Comparison of ENCODE assay signal across 9 mouse cellular contexts in the genomic region with DNA sequence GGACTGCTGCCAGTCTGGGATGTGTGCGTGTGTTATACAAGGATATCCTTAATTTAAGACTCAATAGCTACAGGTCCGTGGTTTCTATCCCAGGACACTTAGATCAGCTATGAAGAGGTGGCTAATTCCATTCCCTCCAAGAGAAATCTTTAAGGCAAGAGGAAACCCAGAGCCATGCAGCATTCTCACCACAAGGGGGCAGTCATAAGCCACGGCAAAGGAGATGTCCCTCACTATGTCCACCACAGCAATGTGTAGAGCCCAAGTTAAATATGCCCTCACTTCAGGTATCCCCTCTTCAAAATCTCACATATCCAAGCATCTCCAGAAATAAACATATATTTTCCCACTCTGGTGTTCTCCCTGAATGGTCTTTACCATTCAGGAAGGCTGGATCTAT. TPM values are rescaled to one million over a fixed set of nuclear protein-coding genes. Genes with fewer than 3 reads are reported as not detected.
A peak's percentile ranks its signal among the peaks of the same experiment; 100 is the strongest.
DNase-seq lines count a peak whose midpoint lies in the region; ATAC-seq and TF ChIP-seq lines count a peak whose summit lies in the region.
"Had no signal": no experiment of that assay in that cellular context is flagged by ENCODE, and none has a peak within 500 bp of the region (broad histone marks: within the 10 kb centered on the region; RNA-seq: fewer than 3 reads in every experiment).

No protein-coding gene starts in this region.

- H3K4me1 ChIP-seq in liver, embryonic 13.5 days (replicated peaks): no peaks in the 10 kb centered on the region
- H3K4me1 ChIP-seq in neural tube, embryonic 11.5 days (ENCODE audit: control insufficient read depth, insufficient read depth, low read length): 0 out of 2 replicates have a peak, but pooled peaks cover 3% of the 10 kb centered on the region

- WGBS in liver, embryonic 13.5 days (ENCODE audit: insufficient replicate concordance): 13% methylated on average over 3 of the region's 3 CpGs
- 23% methylated on average over 3 of the region's 3 CpGs for WGBS in neural tube, embryonic 11.5 days

- H3K9me3 ChIP-seq in liver, embryonic 13.5 days (replicated peaks): no peaks in the 10 kb centered on the region
- no peaks in the 10 kb centered on the region for H3K9me3 ChIP-seq in neural tube, embryonic 11.5 days (ENCODE audit: control insufficient read depth, low read length)
- H3K9me3 ChIP-seq: heart, embryonic 13.5 days had no signal

- H3K36me3 ChIP-seq in liver, embryonic 13.5 days: peaks cover 12% of the 10 kb centered on the region
- no peaks in the 10 kb centered on the region for H3K36me3 ChIP-seq in neural tube, embryonic 11.5 days (ENCODE audit: control insufficient read depth, insufficient read depth, low read length)

- peak; percentile 99; the same call in 1 of the 2 replicates for TF ChIP-seq CTCF in gastrocnemius, adult 2 months (IDR thresholded peaks at IDR 0.05)

- ATAC-seq in liver, embryonic 13.5 days (ENCODE audit: low read depth): no peak
- ATAC-seq in neural tube, embryonic 11.5 days (ENCODE audit: insufficient read depth, low FRiP score, low TSS enrichment): peak; percentile 49; the same call in 1 of the 2 replicates

- peak; percentile 71 for DNase-seq in A20 (ENCODE audit: low read depth, low spot score)
- peak; percentile 69 for DNase-seq in Muller cell, postnatal 12 days (ENCODE audit: inconsistent ontology term)
- peak; percentile 91 to 94 for DNase-seq in cerebellum, postnatal 10 days
- peak; percentile 81 for DNase-seq in gastrocnemius, adult 2 months
- DNase-seq in kidney, postnatal 10 days: peak; percentile 89
- peak; percentile 36 for DNase-seq in liver, embryonic 13.5 days
- peak; percentile 75 for DNase-seq in neural tube, embryonic 11.5 days (ENCODE audit: low spot score)
- peak; percentile 70 for DNase-seq in thymus, postnatal 0 days (ENCODE audit: low spot score)

- H3K27me3 ChIP-seq in liver, embryonic 13.5 days: no peaks in the 10 kb centered on the region
- H3K27me3 ChIP-seq in neural tube, embryonic 11.5 days (ENCODE audit: control insufficient read depth, insufficient read depth, low read length): no peaks in the 10 kb centered on the region
- H3K27me3 ChIP-seq: heart, embryonic 13.5 days had no signal

- H3K9ac ChIP-seq in liver, embryonic 13.5 days: no peak overlapping the region
- H3K9ac ChIP-seq in neural tube, embryonic 11.5 days (ENCODE audit: low read length): no peak overlapping the region
- H3K9ac ChIP-seq: heart, embryonic 13.5 days had no signal

- intact Hi-C loops in gastrocnemius, adult 2 months (cut with DNase I): loop anchor here (1.0 kb wide), 1 partner anchor 561 kb away; no protein-coding TSS in a partner anchor

- H3K4me2 ChIP-seq in liver, embryonic 13.5 days: no peak overlapping the region
- H3K4me2 ChIP-seq in neural tube, embryonic 11.5 days (ENCODE audit: low read depth): no peak overlapping the region
- H3K4me2 ChIP-seq: heart, embryonic 13.5 days had no signal

- no peak overlapping the region for H3K27ac ChIP-seq in gastrocnemius, adult 2 months
- no peak overlapping the region for H3K27ac ChIP-seq in liver, embryonic 13.5 days
- no peak overlapping the region for H3K27ac ChIP-seq in neural tube, embryonic 11.5 days (ENCODE audit: low read depth, low read length)
- H3K27ac ChIP-seq: heart, embryonic 13.5 days had no signal

- no peak overlapping the region for H3K4me3 ChIP-seq in gastrocnemius, adult 2 months
- H3K4me3 ChIP-seq in liver, embryonic 13.5 days (replicated peaks): no peak overlapping the region
- H3K4me3 ChIP-seq in neural tube, embryonic 11.5 days (ENCODE audit: low read depth, low read length): no peak overlapping the region
- H3K4me3 ChIP-seq: heart, embryonic 13.5 days had no signal

RNA-seq across cellular contexts. Expression of a gene that starts 39.6 kb away (rescaled TPM):
- total RNA-seq in gastrocnemius, adult 2 months (2021): not detected
- 0.39 and 0.46 TPM in 2 replicates for polyA plus RNA-seq in liver, embryonic 13.5 days (2015; fragmentation: Nextera tagmentation; extraction: Ambion mirVana)
- 7.4 and 8.4 TPM in 2 replicates for polyA plus RNA-seq in neural tube, embryonic 11.5 days (2014; fragmentation: Nextera tagmentation; extraction: Ambion mirVana)
- 0.10 and 0.17 TPM in 2 replicates for polyA plus RNA-seq in thymus, postnatal 0 days (2015; fragmentation: Nextera tagmentation; extraction: Ambion mirVana)

Comparison
In these comparisons a context has a peak if more than half of its experiments do, and no peak if none do; other contexts are left out.
1. DNase-seq: peak in every context shown above with its lines; median percentile 92 in cerebellum, postnatal 10 days; 89 in kidney, postnatal 10 days; 81 in gastrocnemius, adult 2 months; 75 in neural tube, embryonic 11.5 days; 71 in A20; 70 in thymus, postnatal 0 days; 69 in Muller cell, postnatal 12 days; 36 in liver, embryonic 13.5 days.